Mouse (Mus musculus): ENCODE measurements at regions not wholly inside any gene's neighbourhood (a gene's known extent, or its start where the extent isn't known, plus 50 kb on each side); places are given as distances from the start of the nearest gene placed in this dataset.

DNA sequence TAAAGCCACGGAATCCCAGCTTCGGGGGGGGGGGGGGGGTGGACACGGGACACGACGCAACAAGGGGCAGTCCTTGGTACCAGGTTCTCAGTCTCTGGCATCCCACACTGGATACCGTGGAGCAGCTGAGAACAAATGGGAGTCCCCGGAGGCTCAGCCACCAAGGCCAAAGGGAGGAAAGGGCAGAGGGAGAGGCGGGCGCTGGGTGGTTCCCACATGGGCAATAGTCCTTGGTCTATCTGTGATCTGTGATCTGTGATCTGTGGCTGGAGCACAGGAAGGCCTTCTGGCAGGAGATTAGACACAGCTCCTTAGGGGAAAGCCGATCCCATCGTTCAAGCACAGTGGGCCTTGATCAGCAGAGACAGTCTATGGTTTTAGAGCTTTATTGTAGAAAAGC lies 314.0 kb upstream of the Hs6st1 start:
- TF ChIP-seq ZC3H11A (IDR thresholded peaks at IDR 0.05; ENCODE audit: borderline replicate concordance, low read depth, low read length) (no peak), CHD2 (IDR thresholded peaks at IDR 0.05; ENCODE audit: low read depth, low read length) (no peak), ZNF384 (IDR thresholded peaks at IDR 0.05; ENCODE audit: low read depth, low read length) (no peak)
